Mouse (Mus musculus) liver, adult 2 months (tissue): ENCODE data around the gene Ffar1.

Experiments used
- CTCF ChIP-seq: fragments of 200-500 bp; IDR thresholded peaks from 2 replicates; pipeline ENCODE4 v1.5.1; 2011; ENCODE audit warnings: low read depth, low read length, control low read depth
- POLR2A ChIP-seq: fragments of 200-500 bp; IDR thresholded peaks from 2 replicates; pipeline ENCODE4 v1.6.1; 2011; ENCODE audit warnings: low read length, control low read depth; ENCODE audit not compliant: insufficient read depth; ENCODE audit errors: extremely low read depth

- TF ChIP-seq CTCF (no peak), POLR2A (no peak)
Measured at GRCm38 (mm10) chr7:30863386-30863785, 2.0 kb upstream of the Ffar1 start.
